Mouse (Mus musculus) cortical plate, adult 2 months (tissue): ENCODE results near the gene Miga1.

Experiments
- CTCF ChIP-seq: fragments of 200-500 bp; IDR thresholded peaks from 2 replicates; pipeline ENCODE4 v1.5.1; 2011; ENCODE audit warnings: mild to moderate bottlenecking, control low read depth, low read length; ENCODE audit not compliant: insufficient read depth; ENCODE audit errors: extremely low read depth
- POLR2A ChIP-seq: fragments of 200-500 bp; IDR thresholded peaks from 2 replicates; pipeline ENCODE4 v1.6.1; 2011; ENCODE audit warnings: mild to moderate bottlenecking, low read length, control low read depth; ENCODE audit not compliant: insufficient read depth; ENCODE audit errors: extremely low read depth

DNA sequence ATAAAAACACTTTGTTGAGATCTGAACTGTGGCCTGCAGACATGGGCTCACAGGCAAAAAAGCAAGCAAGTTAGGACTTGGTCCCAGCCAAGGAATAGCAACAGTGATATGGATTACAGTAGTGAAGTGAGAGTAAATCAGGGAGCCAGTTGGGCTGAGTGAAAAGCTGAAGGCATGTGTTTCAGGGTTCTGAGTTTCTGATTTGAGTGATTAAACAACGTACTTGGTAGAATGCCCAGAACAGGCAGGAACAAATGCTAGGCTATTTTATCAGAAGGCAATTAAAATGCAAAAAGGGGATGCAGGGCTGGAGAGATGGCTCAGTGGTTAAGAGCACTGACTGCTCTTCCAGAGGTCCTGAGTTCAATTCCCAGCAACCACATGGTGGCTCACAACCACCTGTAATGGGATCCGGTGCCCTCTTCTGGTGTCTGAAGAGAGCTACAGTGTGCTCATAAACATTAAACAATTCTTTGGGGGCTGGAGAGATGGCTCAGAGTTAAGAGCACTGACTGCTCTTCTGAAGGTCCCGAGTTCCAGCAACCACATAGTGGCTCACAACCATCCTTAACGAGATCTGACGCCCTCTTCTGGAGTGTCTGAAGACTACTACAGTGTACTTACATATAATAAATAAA, 94.8 kb downstream of the Miga1 start:
- TF ChIP-seq CTCF (no peak), POLR2A (no peak)
